In genomic region chr14:11428256-11429240, GRCm38 (mm10) we compare ENCODE assay signal across 16 mouse cellular contexts.
DNase-seq lines count a peak whose midpoint lies in the region; ATAC-seq and TF ChIP-seq lines count a peak whose summit lies in the region.
"Had no signal": no experiment of that assay in that cellular context is flagged by ENCODE, and none has a peak within 500 bp of the region (broad histone marks: within the 10 kb centered on the region; RNA-seq: fewer than 3 reads in every experiment).

No protein-coding gene starts in this region.

- no peaks in the 10 kb centered on the region for H3K4me1 ChIP-seq in forebrain, embryonic 14.5 days (ENCODE audit: control insufficient read depth, insufficient read depth, low read length)
- H3K4me1 ChIP-seq in forebrain, embryonic 12.5 days: no peaks in the 10 kb centered on the region
- H3K4me1 ChIP-seq in lung, adult 2 months (ENCODE audit: control insufficient read depth, insufficient read depth, low read length): no peaks in the 10 kb centered on the region
- H3K4me1 ChIP-seq: embryonic facial prominence, embryonic 12.5 days; heart, embryonic 15.5 days; neural tube, embryonic 12.5 days had no signal

- TF ChIP-seq CTCF in lung, adult 2 months (IDR thresholded peaks at IDR 0.05; ENCODE audit: insufficient read depth, low read length): no peak

- no peaks in the 10 kb centered on the region for H3K36me3 ChIP-seq in forebrain, embryonic 14.5 days (ENCODE audit: control insufficient read depth, insufficient read depth, low read length)
- H3K36me3 ChIP-seq in forebrain, embryonic 12.5 days (replicated peaks): no peaks in the 10 kb centered on the region
- H3K36me3 ChIP-seq: embryonic facial prominence, embryonic 12.5 days; heart, embryonic 15.5 days; neural tube, embryonic 12.5 days had no signal

- DNase-seq in forebrain, embryonic 14.5 days (ENCODE audit: low spot score): peak; percentile 55
- DNase-seq in frontal cortex, adult 2 months (ENCODE audit: extremely low spot score in 1 of 2, low spot score in 1 of 2): peak; percentile 30 to 72
- DNase-seq in layer of hippocampus, postnatal 14 days (ENCODE audit: low spot score in 2 of 2): peak; percentile 60 to 89
- DNase-seq in right cerebral cortex, postnatal 10 days (ENCODE audit: low spot score in 2 of 2): peak; percentile 24 to 36
- DNase-seq in lung, adult 2 months: no peak
- DNase-seq in retina, postnatal 1 day: no peak
- DNase-seq: cerebellum, postnatal 36 days; kidney, postnatal 36 days; liver; lung, embryonic 14.5 days had no signal

- H3K9ac ChIP-seq in forebrain, embryonic 14.5 days (ENCODE audit: low read length): no peak overlapping the region
- H3K9ac ChIP-seq in forebrain, embryonic 12.5 days: no peak overlapping the region
- H3K9ac ChIP-seq: embryonic facial prominence, embryonic 12.5 days; heart, embryonic 15.5 days; lung, embryonic 14.5 days; neural tube, embryonic 12.5 days had no signal

- no peaks in the 10 kb centered on the region for H3K27me3 ChIP-seq in forebrain, embryonic 14.5 days (replicated peaks; ENCODE audit: control insufficient read depth, insufficient read depth, low read length)
- no peaks in the 10 kb centered on the region for H3K27me3 ChIP-seq in forebrain, embryonic 12.5 days
- H3K27me3 ChIP-seq: embryonic facial prominence, embryonic 12.5 days; heart, embryonic 15.5 days; neural tube, embryonic 12.5 days had no signal

- no peaks in the 10 kb centered on the region for H3K9me3 ChIP-seq in forebrain, embryonic 14.5 days (replicated peaks; ENCODE audit: control insufficient read depth, low read length)
- H3K9me3 ChIP-seq in forebrain, embryonic 12.5 days: no peaks in the 10 kb centered on the region
- H3K9me3 ChIP-seq: embryonic facial prominence, embryonic 12.5 days; heart, embryonic 15.5 days; neural tube, embryonic 12.5 days had no signal

- H3K4me2 ChIP-seq in forebrain, embryonic 14.5 days (ENCODE audit: low read length): no peak overlapping the region
- no peak overlapping the region for H3K4me2 ChIP-seq in forebrain, embryonic 12.5 days
- H3K4me2 ChIP-seq: embryonic facial prominence, embryonic 12.5 days; heart, embryonic 15.5 days; lung, embryonic 14.5 days; neural tube, embryonic 12.5 days had no signal

- TF ChIP-seq POLR2A in lung, adult 2 months (IDR thresholded peaks at IDR 0.05; ENCODE audit: borderline replicate concordance, extremely low read depth, low read depth, low read length): no peak

- no peak for ATAC-seq in forebrain, embryonic 14.5 days
- ATAC-seq in forebrain, embryonic 12.5 days (ENCODE audit: low FRiP score): no peak
- ATAC-seq in inflammation-experienced regulatory T-cells, adult 6 months: no peak
- ATAC-seq: intestine, postnatal 0 days had no signal

- no peak overlapping the region for H3K4me3 ChIP-seq in forebrain, embryonic 14.5 days (ENCODE audit: low read depth, low read length)
- no peak overlapping the region for H3K4me3 ChIP-seq in forebrain, embryonic 12.5 days (replicated peaks)
- no peak overlapping the region for H3K4me3 ChIP-seq in lung, adult 2 months (replicated peaks; ENCODE audit: extremely low read depth, low read depth, low read length)
- H3K4me3 ChIP-seq: embryonic facial prominence, embryonic 12.5 days; heart, embryonic 15.5 days; neural tube, embryonic 12.5 days had no signal

- no peak overlapping the region for H3K27ac ChIP-seq in forebrain, embryonic 14.5 days (ENCODE audit: low read depth, low read length)
- no peak overlapping the region for H3K27ac ChIP-seq in forebrain, embryonic 12.5 days
- H3K27ac ChIP-seq: embryonic facial prominence, embryonic 12.5 days; heart, embryonic 15.5 days; neural tube, embryonic 12.5 days had no signal

- 85% methylated on average over 16 of the region's 16 CpGs for WGBS in forebrain, embryonic 14.5 days
- 86% methylated on average over 16 of the region's 16 CpGs for WGBS in forebrain, embryonic 12.5 days
- WGBS in lung, adult 2 months: 71% methylated on average over 16 of the region's 16 CpGs

Comparison
In these comparisons a context has a peak if more than half of its experiments do, and no peak if none do; other contexts are left out.
1. DNase-seq: peak in forebrain, embryonic 14.5 days (single experiment), frontal cortex, adult 2 months (2 of 2), layer of hippocampus, postnatal 14 days (2 of 2) and right cerebral cortex, postnatal 10 days (2 of 2); none in lung, adult 2 months (single experiment) and retina, postnatal 1 day (single experiment).